Mouse (Mus musculus): ENCODE data around the gene Plppr3. TPM values are rescaled to one million over a fixed set of nuclear protein-coding genes. Genes with fewer than 3 reads are reported as not detected.
"Not testable (repeated sequence)": the region's sequence is repeated elsewhere in the genome, so short reads cannot be mapped to it uniquely, and the experiment has no call there.

The Plppr3 gene
- total RNA-seq, 2 experiments from 2014 or later, result 51.1 to 53.3 TPM

GRCm38 (mm10) chr10:79907415-79907814 lies 33.0 kb upstream of the Plppr3 start:
- intact Hi-C loops (cut with DNase I), result no loop called here
- DNase-seq (ENCODE audit: low spot score in 2 of 2), result no peak

GRCm38 (mm10) chr10:79906712-79907111 lies 32.3 kb upstream of the Plppr3 start:
- intact Hi-C loops (cut with DNase I), result no loop called here
- no peak for DNase-seq (ENCODE audit: low spot score in 2 of 2)

- intact Hi-C loops (cut with DNase I), result no loop called here
- peak; percentile 79 to 95 for DNase-seq (ENCODE audit: low spot score in 2 of 2)
Observed at GRCm38 (mm10) chr10:79900951-79901410, 26.5 kb upstream of the Plppr3 start.

- intact Hi-C loops (cut with DNase I), result no loop called here
- DNase-seq (ENCODE audit: low spot score in 2 of 2), result no peak
Observed at GRCm38 (mm10) chr10:79897316-79898245, 23.1 kb upstream of the Plppr3 start.

- intact Hi-C loops (cut with DNase I), result no loop called here
- DNase-seq (ENCODE audit: low spot score in 2 of 2), result no peak
Observed at GRCm38 (mm10) chr10:79896814-79897213, 22.4 kb upstream of the Plppr3 start.

GRCm38 (mm10) chr10:79896306-79896705 lies 21.9 kb upstream of the Plppr3 start:
- intact Hi-C loops (cut with DNase I), result no loop called here
- no peak for DNase-seq (ENCODE audit: low spot score in 2 of 2)

- intact Hi-C loops (cut with DNase I), result loop anchor here (2.0 to 5.0 kb wide), 2 partner anchors 32 to 65 kb away; no protein-coding TSS in a partner anchor
Observed at GRCm38 (mm10) chr10:79892451-79893118, 18.2 kb upstream of the Plppr3 start.

GRCm38 (mm10) chr10:79890670-79891069 lies 16.2 kb upstream of the Plppr3 start, which contains the start of gene Cfd:
TSS of gene Cfd (plus strand) at chr10:79890853.
- no peak for DNase-seq (ENCODE audit: low spot score in 2 of 2)
- intact Hi-C loops (cut with DNase I), result loop anchor here (5.0 kb wide), 1 partner anchor 67 kb away; no protein-coding TSS in a partner anchor

More at GRCm38 (mm10) chr10:79892451-79893118, 18.2 kb upstream of the Plppr3 start:
- DNase-seq (ENCODE audit: low spot score in 2 of 2), result peak; percentile 73 to 83

GRCm38 (mm10) chr10:79889386-79889785 lies 15.0 kb upstream of the Plppr3 start:
- intact Hi-C loops (cut with DNase I), result no loop called here
- no peak for DNase-seq (ENCODE audit: low spot score in 2 of 2)

GRCm38 (mm10) chr10:79886611-79887010 lies 12.2 kb upstream of the Plppr3 start:
- DNase-seq (ENCODE audit: low spot score in 2 of 2), result no peak
- intact Hi-C loops (cut with DNase I), result no loop called here

- intact Hi-C loops (cut with DNase I), result no loop called here
- no peak for DNase-seq (ENCODE audit: low spot score in 2 of 2)
Observed at GRCm38 (mm10) chr10:79886054-79886453, 11.6 kb upstream of the Plppr3 start, which contains the start of gene Elane. TSS of gene Elane (plus strand) at chr10:79886247.

GRCm38 (mm10) chr10:79884938-79885337 lies 10.5 kb upstream of the Plppr3 start:
- DNase-seq (ENCODE audit: low spot score in 2 of 2), result not testable (repeated sequence)
- intact Hi-C loops (cut with DNase I), result loop anchor here (5.0 kb wide), 1 partner anchor 48 kb away; no protein-coding TSS in a partner anchor

GRCm38 (mm10) chr10:79884446-79884845 lies 10.0 kb upstream of the Plppr3 start:
- DNase-seq (ENCODE audit: low spot score in 2 of 2), result no peak
- intact Hi-C loops (cut with DNase I), result loop anchor here (5.0 kb wide), 1 partner anchor 47 kb away; no protein-coding TSS in a partner anchor

- DNase-seq (ENCODE audit: low spot score in 2 of 2), result peak; percentile 76 to 84
- intact Hi-C loops (cut with DNase I), result loop anchor here (2.0 to 5.0 kb wide), 2 partner anchors 41 to 46 kb away; no protein-coding TSS in a partner anchor
Observed at GRCm38 (mm10) chr10:79883297-79884084, 9.1 kb upstream of the Plppr3 start.

- intact Hi-C loops (cut with DNase I), result loop anchor here (2.0 to 5.0 kb wide), 2 partner anchors 43 to 45 kb away; no protein-coding TSS in a partner anchor
- no peak for DNase-seq (ENCODE audit: low spot score in 2 of 2)
Observed at GRCm38 (mm10) chr10:79881981-79882380, 7.5 kb upstream of the Plppr3 start.

GRCm38 (mm10) chr10:79880721-79881120 lies 6.3 kb upstream of the Plppr3 start:
- no peak for DNase-seq (ENCODE audit: low spot score in 2 of 2)
- intact Hi-C loops (cut with DNase I), result loop anchor here (5.0 kb wide), 1 partner anchor 43 kb away; no protein-coding TSS in a partner anchor

GRCm38 (mm10) chr10:79879527-79879926 lies 5.1 kb upstream of the Plppr3 start:
- no peak for DNase-seq (ENCODE audit: low spot score in 2 of 2)

GRCm38 (mm10) chr10:79877757-79878156 lies 3.3 kb upstream of the Plppr3 start:
- DNase-seq (ENCODE audit: low spot score in 2 of 2), result no peak
- intact Hi-C loops (cut with DNase I), result no loop called here

More at GRCm38 (mm10) chr10:79879527-79879926, 5.1 kb upstream of the Plppr3 start:
- intact Hi-C loops (cut with DNase I), result no loop called here

- intact Hi-C loops (cut with DNase I), result no loop called here
- DNase-seq (ENCODE audit: low spot score in 2 of 2), result no peak
Observed at GRCm38 (mm10) chr10:79877174-79877573, 2.7 kb upstream of the Plppr3 start.
